Mouse (Mus musculus) stomach, postnatal 0 days (tissue): Measurements from ENCODE around the gene Cisd1. TPM values are rescaled to one million over a fixed set of nuclear protein-coding genes. Genes with fewer than 3 reads are reported as not detected.

Source experiments
- ATAC-seq: fragments of 200-750 bp; cut with Nextera tagmentation; 2 replicates; pipeline ENCODE4 v1.8.0; 2017; ENCODE audit not compliant: low FRiP score, low TSS enrichment
- DNase-seq: peaks from one replicate; pipeline ENCODE4 v3.0.0-alpha.2; 2016; ENCODE audit warnings: low spot score
- H3K27ac ChIP-seq: fragments of 300-500 bp; sonication (generic); replicated peaks from 2 replicates; pipeline ENCODE4 v1.5.1; 2014; ENCODE audit warnings: mild to moderate bottlenecking, control low read depth
- H3K27me3 ChIP-seq: fragments of 300-500 bp; sonication (generic); 2 replicates; pipeline ENCODE4 v1.6.1; 2014; ENCODE audit warnings: low read length; ENCODE audit not compliant: control insufficient read depth, insufficient read depth
- H3K36me3 ChIP-seq: fragments of 300-500 bp; sonication (generic); 2 replicates; pipeline ENCODE4 v1.6.1; 2014; ENCODE audit warnings: low read length, mixed read lengths; ENCODE audit not compliant: control insufficient read depth, insufficient read depth
- H3K4me1 ChIP-seq: fragments of 300-500 bp; sonication (generic); replicated peaks from 2 replicates; pipeline ENCODE4 v1.6.1; 2014; ENCODE audit warnings: antibody characterized with exemption; ENCODE audit not compliant: control insufficient read depth, insufficient read depth
- H3K4me2 ChIP-seq: fragments of 300-500 bp; sonication (generic); replicated peaks from 2 replicates; pipeline ENCODE4 v1.6.1; 2014; ENCODE audit warnings: low read depth, mild to moderate bottlenecking, control low read depth, moderate library complexity
- H3K4me3 ChIP-seq: fragments of 300-500 bp; sonication (generic); 2 replicates; pipeline ENCODE4 v1.5.1; 2014; ENCODE audit warnings: low read depth, low read length, control low read depth
- H3K9ac ChIP-seq: fragments of 300-500 bp; sonication (generic); 2 replicates; pipeline ENCODE4 v1.6.1; 2014; ENCODE audit warnings: mild to moderate bottlenecking, low read length, control low read depth, mixed read lengths
- H3K9me3 ChIP-seq: fragments of 300-500 bp; sonication (generic); 2 replicates; pipeline ENCODE4 v1.6.1; 2016; ENCODE audit warnings: low read length; ENCODE audit not compliant: control insufficient read depth
- CTCF ChIP-seq: IDR thresholded peaks from 2 replicates; pipeline ENCODE4 v1.5.1; 2016; ENCODE audit warnings: antibody characterized with exemption, low read depth, mild to moderate bottlenecking, moderate library complexity
- EP300 ChIP-seq: optimal IDR thresholded peaks from 2 replicates; pipeline ENCODE3; 2016; ENCODE audit warnings: antibody characterized with exemption
- WGBS: fragments of 180-500 bp; shearing (Covaris S2); extraction: QIAGEN DNeasy Blood & Tissue Kit; methylation state at CpG from one replicate; pipeline ENCODE4 v1.1.7; 2014; 5-methylcytosine and 5-hydroxymethylcytosine counted together
- polyA plus RNA-seq: library from polyadenylated mRNA; unstranded; fragments of >200 nt; fragmentation: Nextera tagmentation; extraction: Ambion mirVana; gene quantifications from 2 replicates; pipeline ENCODE4 v1.2.1, GENCODE M21; 2015

The Cisd1 gene
- polyA plus RNA-seq, 1 experiment from 2014 or later = 147 TPM

DNA sequence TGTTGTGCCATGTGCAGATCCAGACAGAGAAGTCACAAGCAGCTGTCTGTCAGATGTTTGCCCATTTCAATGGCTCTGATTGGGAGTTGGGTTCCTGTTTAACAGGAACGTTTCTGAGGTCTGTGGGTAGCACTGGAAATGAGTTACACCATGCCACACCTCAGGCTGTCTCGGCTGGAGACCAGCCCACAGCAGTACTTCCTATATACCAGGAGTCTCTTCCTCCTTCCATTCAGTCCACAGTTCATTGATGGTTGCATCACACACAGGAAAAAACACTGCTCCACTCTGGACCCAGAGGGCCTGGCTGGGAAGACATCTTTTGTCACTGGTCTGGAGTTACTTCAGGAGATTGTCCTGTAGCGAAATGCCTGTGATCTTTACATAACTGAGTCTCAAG is 24.7 kb upstream of the Cisd1 start:
- no peak overlapping the region for H3K4me2 ChIP-seq
- no peaks in the 10 kb centered on the region for H3K27me3 ChIP-seq
- DNase-seq (peak; percentile 29), ATAC-seq (peak; percentile 88)
- H3K36me3 ChIP-seq = no peaks in the 10 kb centered on the region
- no peak overlapping the region for H3K27ac ChIP-seq
- no peak overlapping the region for H3K9ac ChIP-seq
- H3K9me3 ChIP-seq = no peaks in the 10 kb centered on the region
- no peak overlapping the region for H3K4me3 ChIP-seq
- 61% methylated on average over 3 of the region's 3 CpGs for WGBS
- TF ChIP-seq CTCF (no peak), EP300 (no peak)
- no peaks in the 10 kb centered on the region for H3K4me1 ChIP-seq

DNA sequence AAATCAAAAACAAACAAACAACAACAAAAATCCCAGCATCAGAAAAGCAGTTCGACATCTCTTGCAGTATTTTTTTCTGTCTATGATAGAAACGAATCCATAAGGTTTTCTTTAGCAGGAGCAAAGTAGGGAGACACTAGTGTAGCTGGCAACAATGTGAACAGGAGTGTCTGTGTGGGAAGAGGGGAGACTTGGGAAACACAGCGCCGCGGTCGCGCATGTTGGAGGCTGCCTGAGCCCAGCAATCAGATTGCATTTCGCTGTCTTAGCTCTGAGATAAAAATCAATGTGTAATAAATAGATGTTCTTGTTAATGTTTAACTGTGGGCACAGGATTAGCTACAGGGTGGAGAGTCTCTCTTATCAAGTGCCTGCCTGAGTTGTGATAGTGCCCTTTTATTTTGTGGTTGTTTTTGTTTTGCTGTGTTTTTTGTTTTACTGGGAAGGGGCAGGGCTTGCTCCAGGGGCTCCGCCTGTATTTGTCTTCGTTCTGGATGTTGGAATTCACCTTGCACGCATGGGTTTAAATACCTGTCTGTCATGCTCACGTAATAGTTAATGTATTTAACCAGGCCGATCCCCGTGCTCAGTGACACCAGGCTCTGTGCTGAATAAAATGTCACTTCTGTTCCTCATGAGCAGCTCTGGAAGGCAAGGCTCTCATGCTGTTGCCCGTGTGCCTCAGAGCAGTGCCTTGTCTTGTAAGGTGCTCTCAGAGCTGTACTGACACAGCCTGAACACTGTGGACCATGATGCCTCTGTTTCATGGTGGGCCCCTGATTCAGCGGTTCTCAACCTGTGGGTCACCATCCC is 23.6 kb upstream of the Cisd1 start:
- DNase-seq (no peak), ATAC-seq (peak; percentile 47)
- Histone ChIP-seq H3K36me3 (no peaks in the 10 kb centered on the region), H3K27ac (no peak overlapping the region), H3K4me3 (no peak overlapping the region), H3K4me2 (no peak overlapping the region), H3K9ac (no peak overlapping the region), H3K4me1 (no peaks in the 10 kb centered on the region), H3K27me3 (no peaks in the 10 kb centered on the region), H3K9me3 (no peaks in the 10 kb centered on the region)
- WGBS = 62% methylated on average over 16 of the region's 16 CpGs
- no peak for TF ChIP-seq EP300
- no peak for TF ChIP-seq CTCF

DNA sequence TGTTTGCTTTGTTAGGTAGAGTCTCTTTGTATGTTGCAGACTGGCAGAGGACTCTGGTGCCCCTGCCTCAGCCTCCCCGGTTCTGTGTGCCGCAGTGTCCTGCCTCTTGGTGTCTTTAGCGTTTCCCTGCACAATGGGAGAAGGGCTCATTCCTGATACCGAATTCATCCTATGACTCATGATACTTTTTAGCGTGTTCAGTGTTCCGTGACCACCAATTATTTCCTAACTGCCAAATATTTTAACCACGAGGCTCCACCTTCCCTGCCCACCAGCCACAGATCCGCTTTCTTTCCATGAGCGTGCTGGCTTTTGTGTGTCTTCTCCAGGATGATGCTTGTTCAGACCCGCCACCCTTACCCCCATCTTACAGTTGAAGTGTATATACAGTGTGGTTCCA is 19.1 kb upstream of the Cisd1 start:
- Histone ChIP-seq H3K4me2 (no peak overlapping the region), H3K9me3 (no peaks in the 10 kb centered on the region), H3K27ac (no peak overlapping the region), H3K4me3 (no peak overlapping the region), H3K4me1 (no peaks in the 10 kb centered on the region), H3K36me3 (no peaks in the 10 kb centered on the region), H3K9ac (no peak overlapping the region), H3K27me3 (no peaks in the 10 kb centered on the region)
- ATAC-seq = no peak
- TF ChIP-seq CTCF (no peak), EP300 (no peak)
- WGBS = 82% methylated on average over 10 of the region's 10 CpGs
- DNase-seq = no peak

DNA sequence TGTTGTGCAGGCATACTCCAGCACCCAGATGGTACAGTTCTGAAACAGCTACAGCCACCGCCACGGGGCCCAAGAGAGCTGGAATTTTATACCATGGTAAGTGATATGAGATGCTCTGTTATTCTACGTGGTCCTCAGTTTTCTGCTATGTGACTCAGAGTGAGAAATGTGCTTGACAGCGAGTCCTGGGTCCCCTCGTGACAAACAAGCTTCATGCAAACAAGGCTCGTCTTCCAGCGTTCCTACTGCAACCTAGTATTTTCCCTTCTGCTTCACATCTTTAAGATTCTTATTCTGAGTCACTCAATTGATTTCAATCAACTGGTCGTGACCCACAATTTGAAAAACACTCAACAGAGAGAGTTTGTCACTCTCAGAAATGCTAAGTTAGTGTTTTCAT is 18.7 kb upstream of the Cisd1 start:
- DNase-seq (no peak), ATAC-seq (no peak)
- WGBS = 75% methylated on average over 8 of the region's 8 CpGs
- Histone ChIP-seq H3K36me3 (no peaks in the 10 kb centered on the region), H3K27ac (no peak overlapping the region), H3K4me2 (no peak overlapping the region), H3K4me1 (no peaks in the 10 kb centered on the region), H3K9ac (no peak overlapping the region), H3K4me3 (no peak overlapping the region), H3K9me3 (no peaks in the 10 kb centered on the region), H3K27me3 (no peaks in the 10 kb centered on the region)
- TF ChIP-seq CTCF (no peak), EP300 (no peak)

DNA sequence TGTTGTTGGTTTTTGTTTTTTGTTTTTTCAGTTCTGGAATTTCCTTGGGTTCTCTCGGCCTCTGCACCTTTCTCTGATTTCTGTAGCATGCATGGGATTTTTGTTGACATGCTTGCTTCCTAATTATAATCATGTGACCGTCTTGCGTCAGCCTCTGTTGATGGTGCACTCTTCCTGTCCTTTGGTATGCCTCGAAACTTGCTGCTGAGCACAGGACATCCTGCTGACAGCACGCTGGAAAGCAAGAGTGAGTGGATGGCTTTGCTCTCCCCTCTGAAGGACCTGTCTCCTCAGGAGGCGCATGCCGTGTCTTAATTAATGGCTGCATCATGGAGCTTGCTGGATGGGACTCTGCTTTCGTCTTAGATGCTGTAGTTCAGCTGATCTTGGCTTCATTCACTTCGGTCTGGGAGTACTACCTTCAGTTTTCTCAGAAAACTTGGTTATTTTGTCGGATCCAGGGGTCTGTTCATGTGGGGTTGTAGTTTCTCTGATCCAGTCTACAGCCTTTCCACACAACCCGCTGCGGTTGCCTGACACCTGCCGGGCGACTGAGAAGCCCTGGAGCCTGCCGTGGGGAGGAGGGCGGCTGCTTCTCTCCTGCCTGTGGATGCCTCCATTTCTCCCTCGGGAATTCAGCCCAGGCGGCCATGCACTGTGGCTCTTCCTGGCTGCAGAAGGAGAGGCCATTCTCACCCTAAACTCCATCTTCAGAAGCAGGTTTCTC is 17.2 kb upstream of the Cisd1 start:
- TF ChIP-seq EP300 = no peak
- TF ChIP-seq CTCF = no peak
- H3K9ac ChIP-seq = 0 out of 2 replicates have a peak overlapping the region, but pooled peaks have one; percentile 8
- no peaks in the 10 kb centered on the region for H3K4me1 ChIP-seq
- H3K4me3 ChIP-seq = no peak overlapping the region
- H3K4me2 ChIP-seq = peak overlapping the region; percentile 14; the same call in 1 of the 2 replicates
- H3K27ac ChIP-seq = no peak overlapping the region
- no peaks in the 10 kb centered on the region for H3K36me3 ChIP-seq
- H3K9me3 ChIP-seq = no peaks in the 10 kb centered on the region
- no peaks in the 10 kb centered on the region for H3K27me3 ChIP-seq
- WGBS = 38% methylated on average over 18 of the region's 18 CpGs
- DNase-seq (no peak), ATAC-seq (no peak)

DNA sequence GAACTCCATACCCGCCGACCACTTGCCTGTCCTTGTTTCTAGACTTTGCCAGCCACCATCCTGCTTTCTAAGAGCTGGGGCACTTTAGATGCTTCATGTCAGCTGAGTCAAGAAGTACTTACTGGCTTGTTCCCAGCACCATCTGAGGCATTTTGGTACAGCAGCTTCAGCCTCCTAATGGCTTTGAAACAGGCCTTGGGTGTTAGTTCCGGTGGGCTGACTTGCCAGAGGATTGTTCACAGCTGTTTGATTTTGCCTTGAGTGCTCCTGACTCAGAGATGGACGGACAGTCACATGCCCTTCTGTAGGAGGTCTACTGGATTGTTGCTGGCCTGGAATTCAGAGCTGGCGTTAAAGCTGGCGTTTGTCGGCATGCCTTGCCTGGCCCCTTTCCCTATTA is 16.3 kb upstream of the Cisd1 start:
- no peak overlapping the region for H3K27ac ChIP-seq
- TF ChIP-seq CTCF (no peak), EP300 (no peak)
- H3K4me3 ChIP-seq = no peak overlapping the region
- H3K36me3 ChIP-seq = no peaks in the 10 kb centered on the region
- H3K9me3 ChIP-seq = no peaks in the 10 kb centered on the region
- H3K27me3 ChIP-seq = no peaks in the 10 kb centered on the region
- H3K9ac ChIP-seq = no peak overlapping the region
- H3K4me1 ChIP-seq = no peaks in the 10 kb centered on the region
- H3K4me2 ChIP-seq = no peak overlapping the region
- ATAC-seq = no peak
- WGBS = 85% methylated on average over 7 of the region's 7 CpGs
- no peak for DNase-seq
